Mouse (Mus musculus): ENCODE results near the gene Corin.

DNA sequence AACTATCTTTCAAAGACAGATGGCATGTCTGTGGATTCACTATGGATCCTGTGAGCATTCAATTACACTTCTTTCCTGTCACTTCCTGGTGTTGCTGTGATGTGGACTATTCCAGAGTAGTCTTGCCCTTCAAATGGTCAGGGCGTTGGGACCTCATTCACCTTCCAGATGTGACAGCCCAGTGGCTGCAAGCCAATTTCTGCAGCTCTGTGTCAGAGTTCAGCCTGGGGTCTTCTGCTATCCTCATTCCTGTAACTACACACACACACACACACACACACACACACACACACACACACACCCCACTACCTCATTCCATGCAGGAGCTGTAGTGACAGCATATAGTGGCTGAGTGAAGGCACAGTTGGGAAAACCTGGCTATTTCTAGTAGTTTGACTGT is 122.1 kb downstream of the Corin start:
- TF ChIP-seq CTCF (IDR thresholded peaks at IDR 0.05; ENCODE audit: low read depth, low read length) (no peak), POLR2A (IDR thresholded peaks at IDR 0.05; ENCODE audit: borderline replicate concordance, low read depth, low read length) (no peak)

Data from bone marrow macrophage, adult 2 months (primary cell).